7 mouse cellular contexts compared by ENCODE assay signal in genomic region chr17:35046681-35047455, GRCm38 (mm10). TPM values are rescaled to one million over a fixed set of nuclear protein-coding genes. Genes with fewer than 3 reads are reported as not detected.
DNase-seq lines count a peak whose midpoint lies in the region; ATAC-seq lines count a peak whose summit lies in the region.

TSS of gene Msh5 (minus strand) at chr17:35046745.

- peak; percentile 90 for ATAC-seq in intestine, embryonic 14.5 days (replicated peaks; ENCODE audit: low FRiP score, low TSS enrichment, low read depth)

- DNase-seq in adrenal gland, adult (ENCODE audit: inconsistent age in 2 of 2, low spot score in 1 of 2): peak; percentile 98 to 99
- peak; percentile 100 for DNase-seq in embryo, embryonic 10.5 days (ENCODE audit: low spot score)
- DNase-seq in gastrocnemius, postnatal 14 days: peak; percentile 96
- DNase-seq in intestine, embryonic 14.5 days (ENCODE audit: low spot score): peak; percentile 98
- DNase-seq in left cerebral cortex, postnatal 25 days (ENCODE audit: low spot score in 2 of 2): peak; percentile 90 to 95
- DNase-seq in midbrain, embryonic 10.5 days (ENCODE audit: low spot score): peak; percentile 100
- DNase-seq in right cerebral cortex, postnatal 4 days: peak; percentile 93

- H3K4me3 ChIP-seq in intestine, embryonic 14.5 days (ENCODE audit: low read depth, low read length): peak within 1 kb of the TSS; percentile 55
- H3K4me3 ChIP-seq in midbrain, embryonic 10.5 days: peak within 1 kb of the TSS; percentile 72

- no peaks in the 10 kb centered on the region for H3K27me3 ChIP-seq in intestine, embryonic 14.5 days (replicated peaks; ENCODE audit: control insufficient read depth, insufficient read depth, low read length)
- H3K27me3 ChIP-seq in midbrain, embryonic 10.5 days (ENCODE audit: low read depth, poor library complexity, severe bottlenecking): 0 out of 2 replicates have a peak, but pooled peaks cover 4% of the 10 kb centered on the region

- intact Hi-C loops in gastrocnemius, postnatal 14 days (cut with DNase I; ENCODE audit: low total_unique reads): no loop called here
- intact Hi-C loops in left cerebral cortex, postnatal 25 days (cut with DNase I): no loop called here

- H3K27ac ChIP-seq in intestine, embryonic 14.5 days (ENCODE audit: low read depth): peak within 1 kb of the TSS; percentile 96
- peak within 1 kb of the TSS; percentile 97 for H3K27ac ChIP-seq in midbrain, embryonic 10.5 days (replicated peaks)

- 2% methylated on average over 33 of the region's 33 CpGs for WGBS in intestine, embryonic 14.5 days
- 2% methylated on average over 33 of the region's 33 CpGs for WGBS in midbrain, embryonic 10.5 days

- H3K36me3 ChIP-seq in intestine, embryonic 14.5 days (ENCODE audit: control insufficient read depth, insufficient read depth, low read length): no peaks in the 10 kb centered on the region
- no peaks in the 10 kb centered on the region for H3K36me3 ChIP-seq in midbrain, embryonic 10.5 days

- peak within 1 kb of the TSS; percentile 90 for H3K9ac ChIP-seq in intestine, embryonic 14.5 days (ENCODE audit: low read length)

- peaks cover 40% of the 10 kb centered on the region for H3K4me1 ChIP-seq in intestine, embryonic 14.5 days (replicated peaks; ENCODE audit: control insufficient read depth, insufficient read depth, low read length)
- peaks cover 83% of the 10 kb centered on the region for H3K4me1 ChIP-seq in midbrain, embryonic 10.5 days

- H3K9me3 ChIP-seq in intestine, embryonic 14.5 days (ENCODE audit: control insufficient read depth, low read length): no peaks in the 10 kb centered on the region
- H3K9me3 ChIP-seq in midbrain, embryonic 10.5 days (replicated peaks): no peaks in the 10 kb centered on the region

- H3K4me2 ChIP-seq in intestine, embryonic 14.5 days (ENCODE audit: low read length): peak within 1 kb of the TSS; percentile 98

RNA-seq across cellular contexts. Expression of gene Msh5, which starts in this region (rescaled TPM):
- under 1 TPM; 0.84 to 0.94 TPM for total RNA-seq in gastrocnemius, postnatal 14 days (2021)
- 3.6 and 3.9 TPM in 2 replicates for polyA plus RNA-seq in intestine, embryonic 14.5 days (2014; fragmentation: Nextera tagmentation; extraction: Ambion mirVana)
- under 1 TPM; 0.76 to 0.96 TPM for total RNA-seq in left cerebral cortex, postnatal 25 days (2021)
- polyA plus RNA-seq in midbrain, embryonic 10.5 days (2016; fragmentation: Nextera tagmentation; extraction: Ambion mirVana): 5.4 and 6.3 TPM in 2 replicates

Comparison
In these comparisons a context has a peak if more than half of its experiments do, and no peak if none do; other contexts are left out.
1. Peak in every context shown above with its lines: DNase-seq, ATAC-seq, H3K4me3 ChIP-seq and H3K27ac ChIP-seq.
2. Peak in DNase-seq in gastrocnemius, postnatal 14 days; RNA of the gene not detected or under 1 TPM.
3. Peak in DNase-seq in left cerebral cortex, postnatal 25 days; RNA of the gene not detected or under 1 TPM.